Mouse (Mus musculus) heart, adult 2 months (tissue): ENCODE results near the gene Pafah2.

Source experiments
- CTCF ChIP-seq: fragments of 200-600 bp; IDR thresholded peaks from 2 replicates; pipeline ENCODE4 v1.8.1; 2022; ENCODE audit warnings: antibody characterized with exemption, mild to moderate bottlenecking, moderate library complexity
- POLR2A ChIP-seq: fragments of 200-500 bp; IDR thresholded peaks from 2 replicates; pipeline ENCODE4 v1.6.1; 2011; ENCODE audit warnings: mild to moderate bottlenecking, low read depth, low read length, control low read depth; ENCODE audit not compliant: insufficient read depth

DNA sequence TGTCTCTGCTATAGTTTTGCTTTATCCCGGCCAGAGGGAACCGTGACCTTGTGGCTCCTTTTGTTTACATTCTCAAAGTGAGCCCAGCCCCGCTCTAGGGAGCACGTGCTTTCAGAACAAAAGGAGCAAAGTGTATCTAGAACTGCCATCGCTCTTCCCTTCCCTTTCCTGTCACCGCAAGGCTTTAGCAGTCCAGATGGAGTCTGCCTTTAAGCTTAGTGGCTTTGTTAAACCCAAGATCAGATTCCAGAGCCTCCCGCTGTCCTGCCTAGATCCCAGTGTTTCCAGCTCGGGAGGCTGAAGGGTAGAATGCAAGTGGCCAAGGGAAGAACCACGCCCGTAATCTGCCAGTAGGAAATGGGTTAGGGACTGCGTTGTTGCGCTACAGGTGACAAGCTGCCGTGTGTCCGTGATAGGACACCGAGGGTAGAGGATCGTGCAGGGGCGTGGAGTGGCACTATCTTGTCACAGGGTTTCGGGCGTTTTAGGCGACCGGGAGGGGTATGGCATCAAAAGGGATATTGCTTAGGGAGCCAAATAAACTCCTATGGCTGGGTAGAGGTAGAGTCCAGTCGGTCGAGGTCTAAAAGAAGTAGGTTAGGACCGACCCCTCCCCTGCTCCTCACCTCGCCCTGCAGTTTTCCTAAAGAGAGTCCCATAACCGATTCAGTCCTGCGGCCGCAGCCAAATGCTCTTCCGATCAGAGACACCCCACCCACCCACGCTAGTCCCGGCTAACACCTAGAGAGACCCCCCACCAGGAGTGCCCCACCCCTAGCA is 71.5 kb downstream of the Pafah2 start:
- TF ChIP-seq CTCF (no peak), POLR2A (no peak)
